Mouse (Mus musculus) induced T-regulatory cell, adult 2 months (primary cell): Measurements from ENCODE around the gene Gpr162.
A peak's percentile ranks its signal among the peaks of the same experiment; 100 is the strongest.
"Not testable (repeated sequence)": the region's sequence is repeated elsewhere in the genome, so short reads cannot be mapped to it uniquely, and the experiment has no call there.

ENCODE experiments used
- DNase-seq: peaks from one replicate; pipeline ENCODE4 v3.0.0-alpha.2; 2012; ENCODE audit warnings: low read depth

Gene Gpr162

DNA sequence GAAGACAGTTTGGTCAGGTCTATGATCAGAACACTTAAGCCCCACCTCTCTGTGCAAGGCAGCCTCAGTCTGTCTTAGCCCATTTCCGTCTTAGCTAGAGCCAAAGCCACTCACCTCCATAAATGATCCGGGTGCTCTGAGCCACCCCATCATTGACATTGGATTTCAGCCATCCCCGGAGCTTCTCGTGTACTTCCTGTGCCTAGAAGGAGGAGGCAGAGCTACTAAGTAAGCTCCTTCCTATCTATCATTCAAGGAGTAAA is 52.4 kb downstream of the Gpr162 start:
- no peak for DNase-seq

GRCm38 (mm10) chr6:124810566-124811402 is 53.0 kb downstream of the Gpr162 start:
- not testable (repeated sequence) for DNase-seq

- DNase-seq: no peak
Observed at GRCm38 (mm10) chr6:124809775-124810538, 53.8 kb downstream of the Gpr162 start.

DNA sequence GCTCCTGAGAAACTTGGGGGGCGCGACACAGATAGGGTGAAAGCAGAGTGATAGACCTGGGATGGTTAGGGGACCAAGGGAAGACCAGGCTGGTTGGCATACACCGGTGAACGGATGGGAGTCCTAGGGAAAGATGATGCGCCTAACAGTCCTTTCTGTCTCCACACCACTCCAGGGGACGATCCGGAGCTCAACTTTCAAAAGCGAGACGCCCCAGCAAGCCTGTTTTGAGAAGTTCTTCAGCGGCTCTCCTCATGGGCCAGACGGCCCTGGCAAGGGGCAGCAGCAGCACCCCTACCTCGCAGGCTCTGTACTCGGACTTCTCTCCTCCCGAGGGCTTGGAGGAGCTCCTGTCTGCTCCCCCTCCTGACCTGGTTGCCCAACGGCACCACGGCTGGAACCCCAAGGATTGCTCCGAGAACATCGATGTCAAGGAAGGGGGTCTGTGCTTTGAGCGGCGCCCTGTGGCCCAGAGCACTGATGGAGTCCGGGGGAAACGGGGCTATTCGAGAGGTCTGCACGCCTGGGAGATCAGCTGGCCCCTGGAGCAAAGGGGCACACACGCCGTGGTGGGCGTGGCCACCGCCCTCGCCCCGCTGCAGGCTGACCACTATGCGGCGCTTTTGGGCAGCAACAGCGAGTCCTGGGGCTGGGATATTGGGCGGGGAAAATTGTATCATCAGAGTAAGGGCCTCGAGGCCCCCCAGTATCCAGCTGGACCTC is 54.6 kb downstream of the Gpr162 start:
- peak; percentile 75 for DNase-seq
